Mouse (Mus musculus): Measurements from ENCODE around the gene Fignl2.

GRCm38 (mm10) chr15:101121411-101122289 is 43.3 kb upstream of the Fignl2 start:
- TF ChIP-seq CTCF (IDR thresholded peaks at IDR 0.05; ENCODE audit: control insufficient read depth, insufficient read depth, insufficient read length) (no peak), MAX (IDR thresholded peaks at IDR 0.05) (no peak)
